Mouse (Mus musculus): ENCODE measurements around the gene Fbxw8. TPM values are rescaled to one million over a fixed set of nuclear protein-coding genes. Genes with fewer than 3 reads are reported as not detected.
A peak's percentile ranks its signal among the peaks of the same experiment; 100 is the strongest.

Fbxw8 gene
- 6.5 and 7.9 TPM in 2 replicates for polyA plus RNA-seq (2015; fragmentation: Nextera tagmentation; extraction: Ambion mirVana)

DNA sequence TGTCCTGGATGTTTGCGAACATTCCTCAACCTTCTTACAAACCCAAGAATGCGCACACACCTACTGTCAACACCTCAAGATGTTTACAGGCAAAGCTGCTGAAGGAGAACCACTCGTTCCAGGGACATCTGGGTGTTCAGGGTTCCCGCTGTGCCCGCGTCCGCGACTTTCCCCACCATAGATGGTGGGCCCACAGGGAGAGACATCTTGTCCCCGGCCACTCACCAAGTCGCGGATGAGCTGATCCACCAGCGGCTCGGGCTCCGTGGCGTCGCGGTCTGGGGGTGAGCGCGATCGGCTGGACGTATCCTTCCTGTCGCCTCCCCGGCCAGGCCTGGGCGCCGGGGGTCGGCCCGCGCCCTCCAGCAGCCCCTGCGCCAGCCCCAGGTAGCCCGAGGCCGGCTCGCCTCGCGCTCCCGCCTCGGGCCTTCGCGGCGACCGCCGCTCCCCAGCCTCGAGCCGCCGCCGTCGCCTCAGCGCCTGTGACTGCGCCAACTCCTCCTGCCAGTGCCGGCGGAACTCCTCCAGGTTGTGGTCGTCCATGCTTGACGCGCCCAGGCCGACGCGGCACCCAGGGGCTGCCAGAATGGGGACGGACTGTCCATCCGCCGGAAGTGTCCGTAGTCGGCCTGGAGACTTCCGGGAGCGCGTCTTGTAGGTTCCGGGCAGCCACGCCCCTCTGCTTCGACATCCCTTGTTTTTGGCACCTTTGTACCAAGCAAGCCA is at the start of gene Fbxw8:
TSS of gene Fbxw8 (minus strand) at position 626 of the 726 bp plus-strand sequence.
- peaks cover 11% of the 10 kb centered on the region for H3K4me1 ChIP-seq (ENCODE audit: control insufficient read depth, low read depth, low read length)
- peaks cover 4% of the 10 kb centered on the region; the same call in 1 of the 2 replicates for H3K36me3 ChIP-seq (ENCODE audit: control insufficient read depth, insufficient read depth)
- H3K9me3 ChIP-seq (replicated peaks; ENCODE audit: control insufficient read depth, low read length): no peaks in the 10 kb centered on the region
- peak; percentile 76 for ATAC-seq (ENCODE audit: low read depth)
- peak within 1 kb of the TSS; percentile 37; the same call in 1 of the 2 replicates for H3K27ac ChIP-seq (ENCODE audit: low read length)
- peak within 1 kb of the TSS; percentile 93 for H3K9ac ChIP-seq (ENCODE audit: low read depth, low read length)
- H3K4me3 ChIP-seq (ENCODE audit: low read depth, low read length): peak within 1 kb of the TSS; percentile 92
- H3K27me3 ChIP-seq (ENCODE audit: control insufficient read depth, insufficient read depth, low read depth, low read length): no peaks in the 10 kb centered on the region
- H3K4me2 ChIP-seq (ENCODE audit: low read depth, low read length): peak within 1 kb of the TSS; percentile 81
- WGBS (ENCODE audit: insufficient replicate concordance): under 1% methylated on average over 62 of the region's 67 CpGs

DNA sequence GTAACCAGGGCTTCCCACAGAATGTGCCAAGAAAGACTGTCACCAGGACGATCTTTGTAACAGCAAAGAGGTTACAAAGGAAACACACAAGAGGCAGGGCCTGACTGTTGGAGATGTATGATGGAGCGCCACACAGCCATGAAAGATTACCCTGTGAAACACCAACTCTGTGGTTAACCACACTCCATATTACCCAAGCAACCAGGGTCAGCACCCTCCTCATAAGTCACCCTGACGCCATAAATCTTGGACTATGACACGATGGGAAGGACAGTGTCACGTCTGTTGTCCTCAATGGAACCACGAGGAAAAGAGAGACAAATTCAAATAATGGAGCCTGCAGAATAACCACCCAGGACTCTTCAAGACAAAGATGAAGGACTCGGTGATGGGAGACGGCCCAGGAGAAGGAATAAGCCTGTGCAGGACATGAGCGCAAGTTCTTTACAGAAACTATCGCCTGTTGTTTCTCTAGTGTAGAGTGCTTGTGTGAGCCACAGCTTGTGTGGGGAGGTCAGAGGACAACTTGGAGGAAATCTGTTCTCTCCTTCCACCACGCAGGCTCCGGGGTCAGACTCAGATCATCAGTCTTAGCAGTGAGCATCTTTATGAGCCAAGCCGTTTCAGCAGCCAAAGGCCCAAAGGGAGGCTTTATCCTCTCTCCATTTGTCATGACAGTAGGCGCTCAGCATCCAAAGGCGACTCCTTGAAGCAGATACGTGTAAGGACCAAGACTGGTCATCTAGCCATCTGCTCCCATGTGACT is 49.6 kb upstream of the Fbxw8 start:
- ATAC-seq (ENCODE audit: low read depth): no peak
- Histone ChIP-seq H3K4me3 (ENCODE audit: low read depth, low read length) (no peak overlapping the region), H3K4me2 (ENCODE audit: low read depth, low read length) (no peak overlapping the region), H3K9me3 (replicated peaks; ENCODE audit: control insufficient read depth, low read length) (no peaks in the 10 kb centered on the region), H3K4me1 (ENCODE audit: control insufficient read depth, low read depth, low read length) (no peaks in the 10 kb centered on the region), H3K27me3 (ENCODE audit: control insufficient read depth, insufficient read depth, low read depth, low read length) (no peaks in the 10 kb centered on the region), H3K36me3 (ENCODE audit: control insufficient read depth, insufficient read depth) (no peaks in the 10 kb centered on the region), H3K9ac (ENCODE audit: low read depth, low read length) (no peak overlapping the region), H3K27ac (ENCODE audit: low read length) (no peak overlapping the region)
- 43% methylated on average over 16 of the region's 16 CpGs for WGBS (ENCODE audit: insufficient replicate concordance)

GRCm38 (mm10) chr5:118199670-118200069 is 44.4 kb upstream of the Fbxw8 start:
- Histone ChIP-seq H3K4me3 (ENCODE audit: low read depth, low read length) (no peak overlapping the region), H3K4me2 (ENCODE audit: low read depth, low read length) (no peak overlapping the region), H3K4me1 (ENCODE audit: control insufficient read depth, low read depth, low read length) (no peaks in the 10 kb centered on the region), H3K36me3 (ENCODE audit: control insufficient read depth, insufficient read depth) (no peaks in the 10 kb centered on the region), H3K27ac (ENCODE audit: low read length) (no peak overlapping the region), H3K27me3 (ENCODE audit: control insufficient read depth, insufficient read depth, low read depth, low read length) (no peaks in the 10 kb centered on the region), H3K9ac (ENCODE audit: low read depth, low read length) (no peak overlapping the region), H3K9me3 (replicated peaks; ENCODE audit: control insufficient read depth, low read length) (no peaks in the 10 kb centered on the region)
- WGBS (ENCODE audit: insufficient replicate concordance): 49% methylated on average over 5 of the region's 5 CpGs
- ATAC-seq (ENCODE audit: low read depth): no peak

- no peaks in the 10 kb centered on the region for H3K9me3 ChIP-seq (replicated peaks; ENCODE audit: control insufficient read depth, low read length)
- 45% methylated on average over 13 of the region's 13 CpGs for WGBS (ENCODE audit: insufficient replicate concordance)
Observed at GRCm38 (mm10) chr5:118197421-118197820, 42.2 kb upstream of the Fbxw8 start.

GRCm38 (mm10) chr5:118192221-118192620 is 37.0 kb upstream of the Fbxw8 start:
- no peak overlapping the region for H3K4me2 ChIP-seq (ENCODE audit: low read depth, low read length)
- ATAC-seq (ENCODE audit: low read depth): no peak
- H3K36me3 ChIP-seq (ENCODE audit: control insufficient read depth, insufficient read depth): no peaks in the 10 kb centered on the region
- H3K4me3 ChIP-seq (ENCODE audit: low read depth, low read length): no peak overlapping the region
- no peaks in the 10 kb centered on the region for H3K27me3 ChIP-seq (ENCODE audit: control insufficient read depth, insufficient read depth, low read depth, low read length)
- H3K4me1 ChIP-seq (ENCODE audit: control insufficient read depth, low read depth, low read length): no peaks in the 10 kb centered on the region
- H3K9ac ChIP-seq (ENCODE audit: low read depth, low read length): no peak overlapping the region
- no peaks in the 10 kb centered on the region for H3K9me3 ChIP-seq (replicated peaks; ENCODE audit: control insufficient read depth, low read length)
- WGBS (ENCODE audit: insufficient replicate concordance): 35% methylated on average over 17 of the region's 18 CpGs
- no peak overlapping the region for H3K27ac ChIP-seq (ENCODE audit: low read length)

More at GRCm38 (mm10) chr5:118197421-118197820, 42.2 kb upstream of the Fbxw8 start:
- Histone ChIP-seq H3K9ac (ENCODE audit: low read depth, low read length) (no peak overlapping the region), H3K4me1 (ENCODE audit: control insufficient read depth, low read depth, low read length) (no peaks in the 10 kb centered on the region), H3K27me3 (ENCODE audit: control insufficient read depth, insufficient read depth, low read depth, low read length) (no peaks in the 10 kb centered on the region), H3K36me3 (ENCODE audit: control insufficient read depth, insufficient read depth) (no peaks in the 10 kb centered on the region), H3K4me2 (ENCODE audit: low read depth, low read length) (no peak overlapping the region), H3K4me3 (ENCODE audit: low read depth, low read length) (no peak overlapping the region), H3K27ac (ENCODE audit: low read length) (no peak overlapping the region)
- no peak for ATAC-seq (ENCODE audit: low read depth)

DNA sequence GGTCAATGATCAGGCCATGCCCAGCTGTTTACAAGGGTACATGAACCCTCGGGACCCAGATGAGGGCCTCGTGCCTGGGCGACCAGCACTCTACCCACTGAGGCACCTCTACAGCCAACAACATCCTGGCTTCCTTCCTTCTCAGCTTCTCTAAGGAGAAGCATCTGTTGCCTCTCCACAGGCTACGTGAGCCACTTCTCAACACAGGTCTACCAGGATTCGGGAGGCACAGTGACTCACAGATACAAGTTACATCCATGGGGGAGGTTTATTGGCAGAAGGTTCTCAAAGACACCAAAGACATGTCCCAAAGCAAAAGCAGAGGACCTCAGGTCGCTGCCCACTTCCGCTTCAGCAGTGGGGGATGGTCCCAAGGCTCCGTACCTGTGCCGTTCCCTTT is 35.2 kb upstream of the Fbxw8 start:
- ATAC-seq (ENCODE audit: low read depth): no peak
- no peaks in the 10 kb centered on the region for H3K27me3 ChIP-seq (ENCODE audit: control insufficient read depth, insufficient read depth, low read depth, low read length)
- H3K9me3 ChIP-seq (replicated peaks; ENCODE audit: control insufficient read depth, low read length): no peaks in the 10 kb centered on the region
- H3K9ac ChIP-seq (ENCODE audit: low read depth, low read length): no peak overlapping the region
- no peaks in the 10 kb centered on the region for H3K36me3 ChIP-seq (ENCODE audit: control insufficient read depth, insufficient read depth)
- no peak overlapping the region for H3K4me2 ChIP-seq (ENCODE audit: low read depth, low read length)
- no peak overlapping the region for H3K27ac ChIP-seq (ENCODE audit: low read length)
- H3K4me3 ChIP-seq (ENCODE audit: low read depth, low read length): no peak overlapping the region
- no peaks in the 10 kb centered on the region for H3K4me1 ChIP-seq (ENCODE audit: control insufficient read depth, low read depth, low read length)
- WGBS (ENCODE audit: insufficient replicate concordance): 59% methylated on average over 9 of the region's 9 CpGs

GRCm38 (mm10) chr5:118188356-118188755 is 33.1 kb upstream of the Fbxw8 start:
- 45% methylated on average over 6 of the region's 6 CpGs for WGBS (ENCODE audit: insufficient replicate concordance)
- Histone ChIP-seq H3K4me1 (ENCODE audit: control insufficient read depth, low read depth, low read length) (no peaks in the 10 kb centered on the region), H3K27ac (ENCODE audit: low read length) (no peak overlapping the region), H3K9ac (ENCODE audit: low read depth, low read length) (no peak overlapping the region), H3K27me3 (ENCODE audit: control insufficient read depth, insufficient read depth, low read depth, low read length) (no peaks in the 10 kb centered on the region), H3K9me3 (replicated peaks; ENCODE audit: control insufficient read depth, low read length) (no peaks in the 10 kb centered on the region), H3K36me3 (ENCODE audit: control insufficient read depth, insufficient read depth) (no peaks in the 10 kb centered on the region), H3K4me2 (ENCODE audit: low read depth, low read length) (no peak overlapping the region), H3K4me3 (ENCODE audit: low read depth, low read length) (no peak overlapping the region)
- ATAC-seq (ENCODE audit: low read depth): no peak

- no peak overlapping the region for H3K27ac ChIP-seq (ENCODE audit: low read length)
- H3K4me1 ChIP-seq (ENCODE audit: control insufficient read depth, low read depth, low read length): no peaks in the 10 kb centered on the region
- no peaks in the 10 kb centered on the region for H3K27me3 ChIP-seq (ENCODE audit: control insufficient read depth, insufficient read depth, low read depth, low read length)
- H3K4me2 ChIP-seq (ENCODE audit: low read depth, low read length): no peak overlapping the region
- no peak overlapping the region for H3K9ac ChIP-seq (ENCODE audit: low read depth, low read length)
- ATAC-seq (ENCODE audit: low read depth): no peak
- no peaks in the 10 kb centered on the region for H3K9me3 ChIP-seq (replicated peaks; ENCODE audit: control insufficient read depth, low read length)
- WGBS (ENCODE audit: insufficient replicate concordance): 58% methylated on average over 9 of the region's 9 CpGs
- no peaks in the 10 kb centered on the region for H3K36me3 ChIP-seq (ENCODE audit: control insufficient read depth, insufficient read depth)
- H3K4me3 ChIP-seq (ENCODE audit: low read depth, low read length): no peak overlapping the region
Observed at GRCm38 (mm10) chr5:118186903-118187633, 31.8 kb upstream of the Fbxw8 start.
